Mouse (Mus musculus): ENCODE measurements at regions not wholly inside any gene's neighbourhood (a gene's known extent, or its start where the extent isn't known, plus 50 kb on each side); places are given as distances from the start of the nearest gene placed in this dataset.

- no peak for DNase-seq (ENCODE audit: low read depth, low spot score)
Measured at GRCm38 (mm10) chr17:89297277-89298002, 97.0 kb upstream of the Fshr start.

- DNase-seq (ENCODE audit: low read depth, low spot score), result no peak
Measured at GRCm38 (mm10) chr17:89281321-89281720, 80.8 kb upstream of the Fshr start.

- DNase-seq (ENCODE audit: low read depth, low spot score), result no peak
Measured at GRCm38 (mm10) chr17:89272141-89272540, 71.7 kb upstream of the Fshr start.

GRCm38 (mm10) chr17:89255687-89256086 lies 55.2 kb upstream of the Fshr start:
- no peak for DNase-seq (ENCODE audit: low read depth, low spot score)

- no peak for DNase-seq (ENCODE audit: low read depth, low spot score)
Measured at GRCm38 (mm10) chr17:89250811-89251210, 50.3 kb upstream of the Fshr start.

Measured in skeletal muscle tissue, adult 2 months (tissue).